Mouse (Mus musculus): Measurements from ENCODE around the gene Atp12a. TPM values are rescaled to one million over a fixed set of nuclear protein-coding genes. Genes with fewer than 3 reads are reported as not detected.

The Atp12a gene
- polyA plus RNA-seq, 1 experiment from 2014 or later: not detected

GRCm38 (mm10) chr14:56349541-56349940 lies 15.3 kb upstream of the Atp12a start:
- no peaks in the 10 kb centered on the region for H3K9me3 ChIP-seq (replicated peaks)
- 82% methylated on average over 2 of the region's 2 CpGs for WGBS
- no peak overlapping the region for H3K27ac ChIP-seq (ENCODE audit: poor library complexity, severe bottlenecking)
- no peak overlapping the region for H3K4me3 ChIP-seq
- no peaks in the 10 kb centered on the region for H3K36me3 ChIP-seq
- no peak overlapping the region for H3K4me2 ChIP-seq
- H3K4me1 ChIP-seq (replicated peaks): 0 out of 2 replicates have a peak, but pooled peaks cover 7% of the 10 kb centered on the region
- no peaks in the 10 kb centered on the region for H3K27me3 ChIP-seq (replicated peaks)
- ATAC-seq (ENCODE audit: insufficient number of reproducible peaks, low FRiP score): no peak
- H3K9ac ChIP-seq: no peak overlapping the region

- WGBS: 20% methylated on average over 17 of the region's 17 CpGs
- Histone ChIP-seq H3K4me2 (peak overlapping the region; percentile 8), H3K9ac (no peak overlapping the region), H3K36me3 (no peaks in the 10 kb centered on the region), H3K4me1 (replicated peaks) (0 out of 2 replicates have a peak, but pooled peaks cover 7% of the 10 kb centered on the region), H3K27ac (ENCODE audit: poor library complexity, severe bottlenecking) (no peak overlapping the region), H3K27me3 (replicated peaks) (no peaks in the 10 kb centered on the region), H3K4me3 (no peak overlapping the region), H3K9me3 (replicated peaks) (no peaks in the 10 kb centered on the region)
- ATAC-seq (ENCODE audit: insufficient number of reproducible peaks, low FRiP score): no peak; the same call in 1 of the 2 replicates
These were observed 12.8 kb upstream of the Atp12a start for GRCm38 (mm10) chr14:56351959-56352660.

- Histone ChIP-seq H3K4me1 (replicated peaks) (0 out of 2 replicates have a peak, but pooled peaks cover 7% of the 10 kb centered on the region), H3K9ac (no peak overlapping the region), H3K9me3 (replicated peaks) (no peaks in the 10 kb centered on the region), H3K4me2 (no peak overlapping the region), H3K27me3 (replicated peaks) (no peaks in the 10 kb centered on the region), H3K27ac (ENCODE audit: poor library complexity, severe bottlenecking) (no peak overlapping the region), H3K36me3 (no peaks in the 10 kb centered on the region), H3K4me3 (no peak overlapping the region)
- no peak for ATAC-seq (ENCODE audit: insufficient number of reproducible peaks, low FRiP score)
- whole genome bisulfite sequencing: 49% methylated on average over 3 of the region's 3 CpGs
These were observed 10.1 kb upstream of the Atp12a start for GRCm38 (mm10) chr14:56354803-56355202.

- H3K27ac ChIP-seq (ENCODE audit: poor library complexity, severe bottlenecking): no peak overlapping the region
- H3K36me3 ChIP-seq: no peaks in the 10 kb centered on the region
- H3K9ac ChIP-seq: no peak overlapping the region
- WGBS: 64% methylated on average over 8 of the region's 8 CpGs
- H3K27me3 ChIP-seq (replicated peaks): no peaks in the 10 kb centered on the region
- no peak overlapping the region for H3K4me2 ChIP-seq
- no peak overlapping the region for H3K4me3 ChIP-seq
- H3K4me1 ChIP-seq (replicated peaks): 0 out of 2 replicates have a peak, but pooled peaks cover 7% of the 10 kb centered on the region
- no peaks in the 10 kb centered on the region for H3K9me3 ChIP-seq (replicated peaks)
- no peak for ATAC-seq (ENCODE audit: insufficient number of reproducible peaks, low FRiP score)
These were observed 9.5 kb upstream of the Atp12a start for GRCm38 (mm10) chr14:56355396-56355795.

GRCm38 (mm10) chr14:56356196-56356595 lies 8.7 kb upstream of the Atp12a start:
- no peaks in the 10 kb centered on the region for H3K9me3 ChIP-seq (replicated peaks)
- no peak overlapping the region for H3K4me2 ChIP-seq
- H3K27me3 ChIP-seq (replicated peaks): no peaks in the 10 kb centered on the region
- H3K9ac ChIP-seq: no peak overlapping the region
- no peak overlapping the region for H3K27ac ChIP-seq (ENCODE audit: poor library complexity, severe bottlenecking)
- WGBS: 87% methylated on average over 6 of the region's 6 CpGs
- H3K4me1 ChIP-seq (replicated peaks): 0 out of 2 replicates have a peak, but pooled peaks cover 7% of the 10 kb centered on the region
- H3K36me3 ChIP-seq: no peaks in the 10 kb centered on the region
- no peak for ATAC-seq (ENCODE audit: insufficient number of reproducible peaks, low FRiP score)
- H3K4me3 ChIP-seq: no peak overlapping the region

GRCm38 (mm10) chr14:56358422-56358821 lies 6.4 kb upstream of the Atp12a start:
- H3K9me3 ChIP-seq (replicated peaks): no peaks in the 10 kb centered on the region
- 79% methylated on average over 7 of the region's 7 CpGs for WGBS

GRCm38 (mm10) chr14:56359131-56359530 lies 5.7 kb upstream of the Atp12a start:
- ATAC-seq (ENCODE audit: insufficient number of reproducible peaks, low FRiP score): no peak
- no peaks in the 10 kb centered on the region for H3K36me3 ChIP-seq
- 76% methylated on average over 6 of the region's 6 CpGs for WGBS

More at GRCm38 (mm10) chr14:56358422-56358821, 6.4 kb upstream of the Atp12a start:
- Histone ChIP-seq H3K27ac (ENCODE audit: poor library complexity, severe bottlenecking) (no peak overlapping the region), H3K4me1 (replicated peaks) (no peaks in the 10 kb centered on the region), H3K36me3 (no peaks in the 10 kb centered on the region), H3K4me3 (no peak overlapping the region), H3K9ac (no peak overlapping the region), H3K4me2 (no peak overlapping the region), H3K27me3 (replicated peaks) (peaks cover 9% of the 10 kb centered on the region)
- ATAC-seq (ENCODE audit: insufficient number of reproducible peaks, low FRiP score): no peak

GRCm38 (mm10) chr14:56365292-56365691 lies 424 bp downstream of the Atp12a start:
- Histone ChIP-seq H3K4me3 (peak overlapping the region; percentile 46), H3K4me2 (peak overlapping the region; percentile 76), H3K4me1 (replicated peaks) (peaks cover 10% of the 10 kb centered on the region; the same call in 1 of the 2 replicates), H3K27ac (ENCODE audit: poor library complexity, severe bottlenecking) (no peak overlapping the region), H3K36me3 (no peaks in the 10 kb centered on the region), H3K9me3 (replicated peaks) (no peaks in the 10 kb centered on the region), H3K27me3 (replicated peaks) (peaks cover 60% of the 10 kb centered on the region), H3K9ac (no peak overlapping the region)
- 27% methylated on average over 8 of the region's 8 CpGs for WGBS
- no peak for ATAC-seq (ENCODE audit: insufficient number of reproducible peaks, low FRiP score)

More at GRCm38 (mm10) chr14:56359131-56359530, 5.7 kb upstream of the Atp12a start:
- Histone ChIP-seq H3K4me3 (no peak overlapping the region), H3K27me3 (replicated peaks) (peaks cover 16% of the 10 kb centered on the region), H3K27ac (ENCODE audit: poor library complexity, severe bottlenecking) (no peak overlapping the region), H3K4me2 (no peak overlapping the region), H3K9me3 (replicated peaks) (no peaks in the 10 kb centered on the region), H3K4me1 (replicated peaks) (no peaks in the 10 kb centered on the region), H3K9ac (no peak overlapping the region)

GRCm38 (mm10) chr14:56366712-56367111 lies 1.8 kb downstream of the Atp12a start:
- Histone ChIP-seq H3K4me2 (peak overlapping the region; percentile 8; the same call in 1 of the 2 replicates), H3K4me1 (replicated peaks) (peaks cover 10% of the 10 kb centered on the region; the same call in 1 of the 2 replicates), H3K9me3 (replicated peaks) (no peaks in the 10 kb centered on the region), H3K27me3 (replicated peaks) (peaks cover 60% of the 10 kb centered on the region), H3K36me3 (no peaks in the 10 kb centered on the region), H3K27ac (ENCODE audit: poor library complexity, severe bottlenecking) (no peak overlapping the region), H3K4me3 (no peak overlapping the region), H3K9ac (no peak overlapping the region)
- no peak for ATAC-seq (ENCODE audit: insufficient number of reproducible peaks, low FRiP score)
- 27% methylated on average over 15 of the region's 15 CpGs for WGBS

- no peak for ATAC-seq (ENCODE audit: insufficient number of reproducible peaks, low FRiP score)
- Histone ChIP-seq H3K4me3 (no peak overlapping the region), H3K9me3 (replicated peaks) (no peaks in the 10 kb centered on the region), H3K9ac (no peak overlapping the region), H3K27ac (ENCODE audit: poor library complexity, severe bottlenecking) (no peak overlapping the region), H3K36me3 (no peaks in the 10 kb centered on the region), H3K4me2 (no peak overlapping the region), H3K4me1 (replicated peaks) (peaks cover 10% of the 10 kb centered on the region; the same call in 1 of the 2 replicates), H3K27me3 (replicated peaks) (peaks cover 50% of the 10 kb centered on the region)
- 48% methylated on average over 3 of the region's 3 CpGs for WGBS
These were observed 4.0 kb downstream of the Atp12a start for GRCm38 (mm10) chr14:56368834-56369233.

- Histone ChIP-seq H3K27me3 (replicated peaks) (0 out of 2 replicates have a peak, but pooled peaks cover 4% of the 10 kb centered on the region), H3K36me3 (no peaks in the 10 kb centered on the region), H3K27ac (ENCODE audit: poor library complexity, severe bottlenecking) (no peak overlapping the region), H3K4me2 (no peak overlapping the region), H3K4me1 (replicated peaks) (no peaks in the 10 kb centered on the region), H3K9ac (no peak overlapping the region), H3K4me3 (no peak overlapping the region), H3K9me3 (replicated peaks) (no peaks in the 10 kb centered on the region)
- 1% methylated on average over 6 of the region's 6 CpGs for WGBS
- ATAC-seq (ENCODE audit: insufficient number of reproducible peaks, low FRiP score): no peak
These were observed 10.9 kb downstream of the Atp12a start for GRCm38 (mm10) chr14:56375731-56376130.

All from heart, embryonic 12.5 days (tissue).